Mouse (Mus musculus): ENCODE data around the gene Shoc2.
A peak's percentile ranks its signal among the peaks of the same experiment; 100 is the strongest.

Shoc2 gene

GRCm38 (mm10) chr19:53925338-53925751 is 18.8 kb upstream of the Shoc2 start:
- no peak overlapping the region for H3K4me3 ChIP-seq (replicated peaks; ENCODE audit: low read length)
- no peaks in the 10 kb centered on the region for H3K27me3 ChIP-seq (ENCODE audit: insufficient read depth, low read length)
- no peaks in the 10 kb centered on the region for H3K4me1 ChIP-seq (replicated peaks; ENCODE audit: low read depth, low read length)
- peaks cover 9% of the 10 kb centered on the region for H3K36me3 ChIP-seq (ENCODE audit: insufficient read depth, low read length)
- no peak for TF ChIP-seq NANOG (IDR thresholded peaks at IDR 0.05; ENCODE audit: borderline replicate concordance, low read length)
- TF ChIP-seq CTCF (conservative IDR thresholded peaks at IDR 0.05; ENCODE audit: low read length): peak; percentile 27
- H3K9me3 ChIP-seq (ENCODE audit: low read length): no peaks in the 10 kb centered on the region

GRCm38 (mm10) chr19:53926705-53927104 is 17.4 kb upstream of the Shoc2 start:
- TF ChIP-seq CTCF (conservative IDR thresholded peaks at IDR 0.05; ENCODE audit: low read length) (no peak), NANOG (IDR thresholded peaks at IDR 0.05; ENCODE audit: borderline replicate concordance, low read length) (no peak), POU5F1 (IDR thresholded peaks at IDR 0.05; ENCODE audit: borderline replicate concordance, low read length) (no peak)
- no peaks in the 10 kb centered on the region for H3K9me3 ChIP-seq (ENCODE audit: low read length)
- peaks cover 20% of the 10 kb centered on the region for H3K36me3 ChIP-seq (ENCODE audit: insufficient read depth, low read length)
- no peaks in the 10 kb centered on the region for H3K27me3 ChIP-seq (ENCODE audit: insufficient read depth, low read length)
- no peaks in the 10 kb centered on the region for H3K4me1 ChIP-seq (replicated peaks; ENCODE audit: low read depth, low read length)
- H3K4me3 ChIP-seq (replicated peaks; ENCODE audit: low read length): no peak overlapping the region

GRCm38 (mm10) chr19:53929218-53929617 is 14.9 kb upstream of the Shoc2 start:
- no peak overlapping the region for H3K4me3 ChIP-seq (replicated peaks; ENCODE audit: low read length)
- H3K4me1 ChIP-seq (replicated peaks; ENCODE audit: low read depth, low read length): no peaks in the 10 kb centered on the region
- no peaks in the 10 kb centered on the region for H3K27me3 ChIP-seq (ENCODE audit: insufficient read depth, low read length)
- H3K36me3 ChIP-seq (ENCODE audit: insufficient read depth, low read length): peaks cover 20% of the 10 kb centered on the region
- no peaks in the 10 kb centered on the region for H3K9me3 ChIP-seq (ENCODE audit: low read length)
- TF ChIP-seq NANOG (IDR thresholded peaks at IDR 0.05; ENCODE audit: borderline replicate concordance, low read length): no peak
- TF ChIP-seq CTCF (conservative IDR thresholded peaks at IDR 0.05; ENCODE audit: low read length): no peak
- no peak for TF ChIP-seq POU5F1 (IDR thresholded peaks at IDR 0.05; ENCODE audit: borderline replicate concordance, low read length)

- Histone ChIP-seq H3K27me3 (ENCODE audit: insufficient read depth, low read length) (no peaks in the 10 kb centered on the region), H3K4me3 (replicated peaks; ENCODE audit: low read length) (no peak overlapping the region), H3K36me3 (ENCODE audit: insufficient read depth, low read length) (peaks cover 19% of the 10 kb centered on the region), H3K4me1 (replicated peaks; ENCODE audit: low read depth, low read length) (no peaks in the 10 kb centered on the region), H3K9me3 (ENCODE audit: low read length) (no peaks in the 10 kb centered on the region)
- no peak for TF ChIP-seq NANOG (IDR thresholded peaks at IDR 0.05; ENCODE audit: borderline replicate concordance, low read length)
- no peak for TF ChIP-seq CTCF (conservative IDR thresholded peaks at IDR 0.05; ENCODE audit: low read length)
- no peak for TF ChIP-seq POU5F1 (IDR thresholded peaks at IDR 0.05; ENCODE audit: borderline replicate concordance, low read length)
Observed at GRCm38 (mm10) chr19:53933050-53933449, 11.1 kb upstream of the Shoc2 start.

- Histone ChIP-seq H3K36me3 (ENCODE audit: insufficient read depth, low read length) (peaks cover 16% of the 10 kb centered on the region), H3K9me3 (ENCODE audit: low read length) (no peaks in the 10 kb centered on the region), H3K4me1 (replicated peaks; ENCODE audit: low read depth, low read length) (no peaks in the 10 kb centered on the region), H3K27me3 (ENCODE audit: insufficient read depth, low read length) (no peaks in the 10 kb centered on the region), H3K4me3 (replicated peaks; ENCODE audit: low read length) (no peak overlapping the region)
- TF ChIP-seq POU5F1 (IDR thresholded peaks at IDR 0.05; ENCODE audit: borderline replicate concordance, low read length) (no peak), CTCF (conservative IDR thresholded peaks at IDR 0.05; ENCODE audit: low read length) (no peak), NANOG (IDR thresholded peaks at IDR 0.05; ENCODE audit: borderline replicate concordance, low read length) (no peak)
Observed at GRCm38 (mm10) chr19:53934046-53934445, 10.1 kb upstream of the Shoc2 start.

DNA sequence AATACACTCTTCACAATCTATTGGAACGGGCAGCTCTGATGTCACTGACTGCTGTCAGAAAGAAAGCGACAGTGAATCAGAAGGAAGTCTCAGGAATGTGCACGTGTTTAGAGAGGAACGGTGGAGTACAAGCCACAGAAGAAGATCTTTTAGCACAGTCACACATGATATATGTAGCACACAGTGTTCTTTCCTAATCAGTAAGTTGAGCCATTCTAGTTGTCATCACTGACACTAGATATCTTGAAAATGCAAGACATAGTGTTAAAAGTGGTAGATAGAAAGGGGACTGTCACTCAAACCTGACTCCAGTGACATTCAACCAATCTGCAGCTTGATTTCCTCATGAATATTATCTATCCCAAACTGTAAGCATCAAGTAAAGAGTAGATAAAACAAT is 4.6 kb upstream of the Shoc2 start:
- no peak for TF ChIP-seq POU5F1 (IDR thresholded peaks at IDR 0.05; ENCODE audit: borderline replicate concordance, low read length)
- TF ChIP-seq CTCF (conservative IDR thresholded peaks at IDR 0.05; ENCODE audit: low read length): no peak
- no peak for TF ChIP-seq NANOG (IDR thresholded peaks at IDR 0.05; ENCODE audit: borderline replicate concordance, low read length)
- H3K4me1 ChIP-seq (replicated peaks; ENCODE audit: low read depth, low read length): peaks cover 10% of the 10 kb centered on the region
- no peak overlapping the region for H3K4me3 ChIP-seq (replicated peaks; ENCODE audit: low read length)
- no peaks in the 10 kb centered on the region for H3K27me3 ChIP-seq (ENCODE audit: insufficient read depth, low read length)
- no peaks in the 10 kb centered on the region for H3K9me3 ChIP-seq (ENCODE audit: low read length)
- no peaks in the 10 kb centered on the region for H3K36me3 ChIP-seq (ENCODE audit: insufficient read depth, low read length)

- no peak overlapping the region for H3K4me3 ChIP-seq (replicated peaks; ENCODE audit: low read length)
- H3K27me3 ChIP-seq (ENCODE audit: insufficient read depth, low read length): no peaks in the 10 kb centered on the region
- H3K9me3 ChIP-seq (ENCODE audit: low read length): no peaks in the 10 kb centered on the region
- peaks cover 13% of the 10 kb centered on the region for H3K4me1 ChIP-seq (replicated peaks; ENCODE audit: low read depth, low read length)
- no peaks in the 10 kb centered on the region for H3K36me3 ChIP-seq (ENCODE audit: insufficient read depth, low read length)
- TF ChIP-seq POU5F1 (IDR thresholded peaks at IDR 0.05; ENCODE audit: borderline replicate concordance, low read length) (no peak), NANOG (IDR thresholded peaks at IDR 0.05; ENCODE audit: borderline replicate concordance, low read length) (no peak), CTCF (conservative IDR thresholded peaks at IDR 0.05; ENCODE audit: low read length) (no peak)
Observed at GRCm38 (mm10) chr19:53941139-53941538, 3.0 kb upstream of the Shoc2 start.

- no peak for TF ChIP-seq NANOG (IDR thresholded peaks at IDR 0.05; ENCODE audit: borderline replicate concordance, low read length)
- TF ChIP-seq POU5F1 (IDR thresholded peaks at IDR 0.05; ENCODE audit: borderline replicate concordance, low read length): no peak
- no peak for TF ChIP-seq CTCF (conservative IDR thresholded peaks at IDR 0.05; ENCODE audit: low read length)
- Histone ChIP-seq H3K4me1 (replicated peaks; ENCODE audit: low read depth, low read length) (peaks cover 19% of the 10 kb centered on the region), H3K36me3 (ENCODE audit: insufficient read depth, low read length) (no peaks in the 10 kb centered on the region), H3K27me3 (ENCODE audit: insufficient read depth, low read length) (no peaks in the 10 kb centered on the region), H3K4me3 (replicated peaks; ENCODE audit: low read length) (no peak overlapping the region), H3K9me3 (ENCODE audit: low read length) (no peaks in the 10 kb centered on the region)
Observed at GRCm38 (mm10) chr19:53942342-53942741, 1.8 kb upstream of the Shoc2 start.

GRCm38 (mm10) chr19:53944786-53945169 is 672 bp downstream of the Shoc2 start:
- no peak for TF ChIP-seq CTCF (conservative IDR thresholded peaks at IDR 0.05; ENCODE audit: low read length)
- TF ChIP-seq POU5F1 (IDR thresholded peaks at IDR 0.05; ENCODE audit: borderline replicate concordance, low read length): no peak
- no peak for TF ChIP-seq NANOG (IDR thresholded peaks at IDR 0.05; ENCODE audit: borderline replicate concordance, low read length)
- H3K36me3 ChIP-seq (ENCODE audit: insufficient read depth, low read length): no peaks in the 10 kb centered on the region
- H3K4me1 ChIP-seq (replicated peaks; ENCODE audit: low read depth, low read length): peaks cover 28% of the 10 kb centered on the region
- H3K27me3 ChIP-seq (ENCODE audit: insufficient read depth, low read length): no peaks in the 10 kb centered on the region
- peak overlapping the region; percentile 90 for H3K4me3 ChIP-seq (replicated peaks; ENCODE audit: low read length)
- no peaks in the 10 kb centered on the region for H3K9me3 ChIP-seq (ENCODE audit: low read length)

Data from E14TG2a.4 (cell line).